Mouse (Mus musculus) hindbrain, embryonic 16.5 days (tissue): ENCODE data around the gene Arhgdia. TPM values are rescaled to one million over a fixed set of nuclear protein-coding genes. Genes with fewer than 3 reads are reported as not detected.
"Not testable (repeated sequence)": the region's sequence is repeated elsewhere in the genome, so short reads cannot be mapped to it uniquely, and the experiment has no call there.

ENCODE experiments used
- ATAC-seq: fragments of 200-750 bp; cut with Nextera tagmentation; 2 replicates; pipeline ENCODE4 v1.8.0; 2017; ENCODE audit warnings: moderate TSS enrichment, moderate library complexity
- H3K27ac ChIP-seq: fragments of 300-500 bp; sonication (generic); 2 replicates; pipeline ENCODE4 v1.5.1; 2014; ENCODE audit warnings: low read depth, mild to moderate bottlenecking, control low read depth, low read length, moderate library complexity
- H3K27me3 ChIP-seq: fragments of 300-500 bp; sonication (generic); replicated peaks from 2 replicates; pipeline ENCODE4 v1.6.1; 2014; ENCODE audit warnings: low read length; ENCODE audit not compliant: control insufficient read depth, insufficient read depth
- H3K36me3 ChIP-seq: fragments of 300-500 bp; sonication (generic); 2 replicates; pipeline ENCODE4 v1.6.1; 2014; ENCODE audit warnings: mild to moderate bottlenecking, low read length, moderate library complexity, mixed read lengths; ENCODE audit not compliant: control insufficient read depth, insufficient read depth
- H3K4me1 ChIP-seq: fragments of 300-500 bp; sonication (generic); 2 replicates; pipeline ENCODE4 v1.6.1; 2014; ENCODE audit warnings: low read depth, low read length; ENCODE audit not compliant: control insufficient read depth, insufficient read depth
- H3K4me2 ChIP-seq: fragments of 300-500 bp; sonication (generic); 2 replicates; pipeline ENCODE4 v1.6.1; 2014; ENCODE audit warnings: mild to moderate bottlenecking, low read length, control low read depth, moderate library complexity
- H3K4me3 ChIP-seq: fragments of 300-500 bp; sonication (generic); 2 replicates; pipeline ENCODE4 v1.5.1; 2014; ENCODE audit warnings: mild to moderate bottlenecking, low read length, control low read depth, moderate library complexity
- H3K9ac ChIP-seq: fragments of 300-500 bp; sonication (generic); 2 replicates; pipeline ENCODE4 v1.6.1; 2014; ENCODE audit warnings: low read depth, mild to moderate bottlenecking, control low read depth, low read length, moderate library complexity
- H3K9me3 ChIP-seq: fragments of 300-500 bp; sonication (generic); 2 replicates; pipeline ENCODE4 v1.6.1; 2014; ENCODE audit warnings: mild to moderate bottlenecking, low read length, moderate library complexity; ENCODE audit not compliant: control insufficient read depth
- WGBS: fragments of 180-500 bp; shearing (Covaris S2); extraction: QIAGEN DNeasy Blood & Tissue Kit; methylation state at CpG from one replicate; pipeline ENCODE4 v1.1.7; 2014; 5-methylcytosine and 5-hydroxymethylcytosine counted together
- polyA plus RNA-seq: library from polyadenylated mRNA; unstranded; fragments of >200 nt; fragmentation: Nextera tagmentation; extraction: Ambion mirVana; gene quantifications from 2 replicates; pipeline ENCODE4 v1.2.1, GENCODE M21; 2015

Arhgdia gene
- polyA plus RNA-seq, 1 experiment from 2014 or later = 501 TPM

- no peak overlapping the region for H3K4me2 ChIP-seq
- no peak for ATAC-seq
- peaks cover 8% of the 10 kb centered on the region for H3K4me1 ChIP-seq
- H3K27me3 ChIP-seq = no peaks in the 10 kb centered on the region
- H3K27ac ChIP-seq = no peak overlapping the region
- H3K4me3 ChIP-seq = no peak overlapping the region
- no peak overlapping the region for H3K9ac ChIP-seq
- WGBS = 94% methylated on average over 2 of the region's 2 CpGs
- no peaks in the 10 kb centered on the region for H3K9me3 ChIP-seq
- peaks cover 13% of the 10 kb centered on the region for H3K36me3 ChIP-seq
These were observed 22.1 kb upstream of the Arhgdia start for GRCm38 (mm10) chr11:120603545-120603944.

GRCm38 (mm10) chr11:120600716-120601115 is 19.3 kb upstream of the Arhgdia start:
- WGBS = 95% methylated on average over 3 of the region's 3 CpGs
- H3K4me3 ChIP-seq = no peak overlapping the region
- no peak for ATAC-seq
- peaks cover 21% of the 10 kb centered on the region for H3K36me3 ChIP-seq
- H3K9me3 ChIP-seq = no peaks in the 10 kb centered on the region
- H3K9ac ChIP-seq = no peak overlapping the region
- H3K4me2 ChIP-seq = no peak overlapping the region
- H3K27me3 ChIP-seq = no peaks in the 10 kb centered on the region
- peaks cover 16% of the 10 kb centered on the region for H3K4me1 ChIP-seq
- H3K27ac ChIP-seq = no peak overlapping the region

DNA sequence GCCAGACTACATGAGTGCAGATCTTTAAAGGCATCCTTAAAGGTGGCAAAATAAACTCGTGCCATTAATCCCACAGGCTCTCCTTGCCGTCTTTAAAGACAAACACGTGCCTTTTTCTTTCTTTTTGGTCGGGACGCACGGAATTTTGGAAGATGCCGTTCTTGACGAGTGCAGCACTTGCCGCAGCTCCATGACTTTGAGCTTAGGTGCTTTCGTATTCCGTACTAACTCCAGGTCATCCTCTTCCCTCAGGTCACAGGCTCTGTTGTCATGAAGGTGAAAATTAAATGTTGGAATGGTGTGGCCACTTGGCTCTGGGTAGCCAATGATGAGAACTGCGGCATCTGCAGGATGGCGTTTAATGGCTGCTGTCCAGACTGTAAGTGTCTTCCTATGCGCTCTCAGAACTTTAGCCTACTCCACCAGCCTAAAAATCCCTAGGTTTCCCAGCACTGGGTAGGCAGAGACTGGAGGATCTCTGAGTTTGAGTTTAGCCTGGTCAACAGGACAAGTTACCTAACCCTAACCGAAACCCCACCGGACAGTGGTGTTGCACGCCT is 17.6 kb upstream of the Arhgdia start:
- peaks cover 16% of the 10 kb centered on the region for H3K4me1 ChIP-seq
- H3K36me3 ChIP-seq = peaks cover 29% of the 10 kb centered on the region
- ATAC-seq = no peak
- peak overlapping the region; percentile 84; the same call in 1 of the 2 replicates for H3K27ac ChIP-seq
- H3K9me3 ChIP-seq = no peaks in the 10 kb centered on the region
- 45% methylated on average over 17 of the region's 17 CpGs for WGBS
- no peaks in the 10 kb centered on the region for H3K27me3 ChIP-seq
- peak overlapping the region; percentile 98 for H3K9ac ChIP-seq
- peak overlapping the region; percentile 98 for H3K4me3 ChIP-seq
- peak overlapping the region; percentile 65 for H3K4me2 ChIP-seq

DNA sequence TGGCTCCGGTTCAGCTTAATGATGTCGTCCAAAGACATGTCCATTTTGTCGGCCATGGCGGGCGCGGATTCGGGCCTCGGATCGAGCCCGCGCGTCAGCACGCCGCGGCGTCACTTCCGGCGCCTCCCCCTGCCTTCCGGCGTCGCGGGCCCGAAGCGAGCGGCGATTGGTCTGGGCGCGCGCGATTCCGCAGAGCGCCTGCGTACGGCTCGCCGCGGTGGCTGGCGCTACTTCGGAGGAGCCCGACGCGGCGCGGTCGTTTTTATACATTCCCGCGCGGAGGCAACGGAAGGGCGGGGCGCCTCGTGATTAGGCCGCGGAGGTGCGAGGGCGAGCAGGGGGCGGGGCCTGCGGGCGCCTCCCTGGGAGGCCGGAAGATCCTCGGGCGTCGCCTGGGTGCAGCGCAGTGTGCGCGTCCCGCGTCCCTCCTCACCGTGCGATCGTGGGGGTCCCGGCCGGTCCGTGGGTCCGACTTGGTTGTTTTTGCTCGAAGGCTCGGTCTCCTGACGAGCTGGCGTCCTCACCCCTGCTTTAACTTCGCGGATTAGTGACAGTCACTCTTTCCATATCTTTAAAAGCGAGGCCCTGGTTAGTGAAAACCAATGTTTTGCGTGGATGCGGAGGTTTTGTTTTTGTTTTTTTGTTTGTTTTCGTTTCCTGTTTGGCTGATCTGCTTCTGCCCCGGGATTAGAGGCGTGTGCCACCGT is 17.0 kb upstream of the Arhgdia start, which contains the start of the genes Alyref and Anapc11:
TSS of gene Alyref (minus strand) at position 83 of the 707 bp plus-strand sequence.
TSS of gene Anapc11 (plus strand) at position 139 of the 707 bp plus-strand sequence.
- Histone ChIP-seq H3K27ac (peak within 1 kb of the TSS; percentile 89), H3K4me1 (peaks cover 16% of the 10 kb centered on the region), H3K4me2 (peak within 1 kb of the TSS; percentile 99), H3K9ac (peak within 1 kb of the TSS; percentile 98), H3K9me3 (no peaks in the 10 kb centered on the region), H3K27me3 (no peaks in the 10 kb centered on the region), H3K36me3 (peaks cover 35% of the 10 kb centered on the region), H3K4me3 (peak within 1 kb of the TSS; percentile 98)
- WGBS = under 1% methylated on average over 88 of the region's 88 CpGs
- peak; percentile 99 for ATAC-seq

DNA sequence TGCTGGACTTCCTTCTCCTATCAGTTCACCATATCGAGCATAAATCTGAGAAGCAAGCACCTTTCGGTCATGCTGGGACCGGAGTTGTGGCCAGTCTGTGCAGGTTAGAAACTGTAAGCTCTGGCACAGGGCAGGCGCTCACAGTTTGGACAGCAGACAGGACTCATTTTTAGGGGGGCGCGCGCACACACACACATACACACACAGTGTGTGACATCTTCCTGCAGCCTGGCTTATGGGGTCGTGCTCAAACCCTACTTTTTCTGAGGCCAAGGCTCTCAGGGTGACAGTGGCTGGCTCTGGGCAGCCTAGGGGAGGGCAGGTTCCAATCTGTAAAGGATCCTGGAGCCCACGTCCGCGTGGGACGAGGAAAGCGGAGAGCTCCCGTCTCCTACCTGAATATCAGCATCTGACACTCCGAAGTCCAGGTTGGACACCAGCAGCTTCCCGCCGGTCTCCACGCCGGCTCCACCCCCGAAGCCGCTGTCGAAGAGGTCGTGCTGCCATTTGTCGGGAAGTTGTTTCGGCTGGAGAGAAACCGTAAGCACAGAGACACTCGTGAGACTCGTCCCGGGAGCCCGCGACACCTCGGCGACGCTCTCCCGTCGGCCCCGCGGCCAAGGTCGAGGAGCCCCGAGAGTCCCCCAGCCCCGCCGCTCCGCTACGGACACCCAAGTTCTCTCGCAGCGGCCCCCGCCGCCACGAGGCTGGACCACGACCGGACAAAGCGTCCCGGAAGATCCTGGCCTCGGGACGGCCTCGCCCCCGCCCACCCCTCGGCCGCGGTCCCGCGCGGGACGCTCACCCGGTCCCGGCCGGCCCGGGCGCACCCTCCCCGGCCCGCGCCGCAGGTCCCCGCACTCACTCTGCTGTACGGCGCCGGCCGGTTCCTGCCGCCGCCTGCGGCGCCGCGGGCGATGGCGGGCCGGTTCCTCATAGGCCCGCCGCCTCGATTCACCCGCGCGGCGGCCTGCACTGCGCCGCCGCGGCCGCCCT is 16.1 kb upstream of the Arhgdia start:
- Histone ChIP-seq H3K4me3 (peak overlapping the region; percentile 98), H3K4me2 (peak overlapping the region; percentile 99), H3K4me1 (peaks cover 16% of the 10 kb centered on the region), H3K9ac (peak overlapping the region; percentile 98), H3K9me3 (no peaks in the 10 kb centered on the region), H3K27ac (peak overlapping the region; percentile 89), H3K27me3 (no peaks in the 10 kb centered on the region), H3K36me3 (peaks cover 39% of the 10 kb centered on the region)
- ATAC-seq = peak; percentile 54; the same call in 1 of the 2 replicates
- 4% methylated on average over 85 of the region's 99 CpGs for WGBS

DNA sequence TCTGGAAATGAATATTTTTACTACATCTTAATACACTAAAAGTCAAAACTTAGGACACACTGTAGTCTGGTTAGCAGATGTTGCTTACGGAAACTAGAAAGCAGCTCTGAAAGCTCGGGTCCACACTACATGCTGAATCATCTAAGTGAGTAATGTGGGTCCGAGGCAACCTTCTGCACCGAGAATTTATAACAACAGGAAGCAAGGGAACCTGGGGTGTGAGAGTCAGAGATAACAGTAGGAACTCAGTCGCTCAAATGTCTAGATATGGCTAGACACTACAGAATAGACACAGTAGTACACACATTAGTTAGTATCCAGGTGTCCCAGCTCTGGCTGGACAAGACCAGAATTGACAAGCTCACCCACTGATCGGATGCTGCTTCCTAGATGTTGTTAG is 7.1 kb upstream of the Arhgdia start:
- Histone ChIP-seq H3K4me2 (no peak overlapping the region), H3K9ac (no peak overlapping the region), H3K4me3 (no peak overlapping the region), H3K27ac (no peak overlapping the region), H3K9me3 (0 out of 2 replicates have a peak, but pooled peaks cover 3% of the 10 kb centered on the region), H3K36me3 (peaks cover 44% of the 10 kb centered on the region), H3K27me3 (no peaks in the 10 kb centered on the region), H3K4me1 (no peaks in the 10 kb centered on the region)
- ATAC-seq = no peak
- WGBS = 95% methylated on average over 6 of the region's 6 CpGs

DNA sequence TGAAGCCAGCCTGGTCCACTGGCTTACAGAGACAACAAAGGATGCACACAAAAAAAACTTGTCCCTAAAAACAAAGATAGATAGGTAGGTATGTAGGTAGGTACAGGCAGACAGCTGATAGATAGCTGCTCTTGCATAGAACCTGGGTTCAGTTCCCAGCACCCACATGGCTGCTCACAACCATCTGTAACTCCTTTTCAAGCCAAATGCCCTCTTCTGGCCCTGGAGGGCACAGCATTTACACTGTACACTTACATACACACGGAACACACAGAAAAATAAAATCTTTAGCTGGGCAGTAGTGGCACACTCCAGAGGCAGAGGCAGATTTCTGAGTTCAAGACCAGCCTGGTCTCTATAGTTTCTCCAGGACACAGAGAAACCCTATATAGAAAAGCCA is 2.5 kb upstream of the Arhgdia start:
- no peak overlapping the region for H3K9ac ChIP-seq
- 0 out of 2 replicates have a peak, but pooled peaks cover 3% of the 10 kb centered on the region for H3K9me3 ChIP-seq
- no peak overlapping the region for H3K27ac ChIP-seq
- peaks cover 18% of the 10 kb centered on the region for H3K4me1 ChIP-seq
- no peak for ATAC-seq
- H3K4me2 ChIP-seq = no peak overlapping the region
- no peaks in the 10 kb centered on the region for H3K27me3 ChIP-seq
- peaks cover 34% of the 10 kb centered on the region for H3K36me3 ChIP-seq
- H3K4me3 ChIP-seq = no peak overlapping the region
- 97% methylated on average over 1 of the region's 1 CpGs for WGBS

GRCm38 (mm10) chr11:120582982-120583293 is 1.5 kb upstream of the Arhgdia start:
- not testable (repeated sequence) for ATAC-seq, H3K4me2 ChIP-seq, H3K27me3 ChIP-seq, H3K9me3 ChIP-seq, H3K4me3 ChIP-seq, H3K9ac ChIP-seq, H3K27ac ChIP-seq
- Histone ChIP-seq H3K4me1 (peaks cover 21% of the 10 kb centered on the region), H3K36me3 (peaks cover 39% of the 10 kb centered on the region)
- WGBS = 90% methylated on average over 2 of the region's 2 CpGs
